Mouse (Mus musculus): ENCODE measurements at regions not wholly inside any gene's neighbourhood (a gene's known extent, or its start where the extent isn't known, plus 50 kb on each side); places are given as distances from the start of the nearest gene placed in this dataset.

GRCm38 (mm10) chr13:6461363-6461762, 86.6 kb upstream of the Pitrm1 start:
- H3K4me3 ChIP-seq (ENCODE audit: low read depth, low read length), result no peak overlapping the region
- H3K27ac ChIP-seq (ENCODE audit: insufficient read depth, low read depth, low read length), result no peak overlapping the region
- H3K27me3 ChIP-seq (ENCODE audit: control insufficient read depth, insufficient read depth, low read length), result no peaks in the 10 kb centered on the region
- no peaks in the 10 kb centered on the region for H3K4me1 ChIP-seq (ENCODE audit: control insufficient read depth, insufficient read depth, insufficient read length, low read length)
- TF ChIP-seq POLR2A (IDR thresholded peaks at IDR 0.05; ENCODE audit: low read depth, low read length), result no peak
- TF ChIP-seq CTCF (IDR thresholded peaks at IDR 0.05; ENCODE audit: extremely low read depth, insufficient read length, insufficient replicate concordance, low read depth, low read length), result no peak
- 73% methylated on average over 6 of the region's 6 CpGs for WGBS
- no peaks in the 10 kb centered on the region for H3K36me3 ChIP-seq (ENCODE audit: control insufficient read depth, insufficient read depth, low read length)

DNA sequence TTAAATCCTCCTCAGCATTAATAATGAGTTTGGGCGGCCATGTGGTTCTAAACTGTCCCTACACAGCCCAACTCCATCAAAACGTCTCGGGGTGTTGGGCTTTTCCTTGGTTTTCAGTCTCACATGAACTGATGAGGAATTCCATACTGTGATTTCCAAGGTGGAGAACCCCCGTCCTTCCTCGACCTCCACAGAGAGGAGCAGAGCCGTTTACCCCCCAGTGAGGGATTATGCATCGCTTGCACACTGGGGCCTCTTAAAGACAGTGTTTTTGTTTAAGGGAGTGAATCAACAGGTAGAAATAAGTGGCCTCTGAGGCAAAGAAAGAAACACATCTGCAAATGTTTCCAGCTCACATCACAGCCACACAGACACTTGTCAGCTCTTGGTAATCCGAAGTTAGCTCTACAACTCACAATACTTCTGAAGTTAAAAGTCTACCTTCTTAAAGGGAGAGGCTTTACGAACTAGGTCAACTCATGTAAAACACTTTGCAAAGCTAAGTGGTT, 82.0 kb upstream of the Pitrm1 start:
- Histone ChIP-seq H3K27me3 (ENCODE audit: control insufficient read depth, insufficient read depth, low read length) (no peaks in the 10 kb centered on the region), H3K4me3 (ENCODE audit: low read depth, low read length) (no peak overlapping the region), H3K27ac (ENCODE audit: insufficient read depth, low read depth, low read length) (no peak overlapping the region), H3K36me3 (ENCODE audit: control insufficient read depth, insufficient read depth, low read length) (no peaks in the 10 kb centered on the region), H3K4me1 (ENCODE audit: control insufficient read depth, insufficient read depth, insufficient read length, low read length) (no peaks in the 10 kb centered on the region)
- TF ChIP-seq POLR2A (IDR thresholded peaks at IDR 0.05; ENCODE audit: low read depth, low read length) (no peak), CTCF (IDR thresholded peaks at IDR 0.05; ENCODE audit: extremely low read depth, insufficient read length, insufficient replicate concordance, low read depth, low read length) (no peak)
- WGBS, result 55% methylated on average over 9 of the region's 9 CpGs

GRCm38 (mm10) chr13:6469446-6470227, 78.3 kb upstream of the Pitrm1 start:
- no peak overlapping the region for H3K27ac ChIP-seq (ENCODE audit: insufficient read depth, low read depth, low read length)
- no peaks in the 10 kb centered on the region for H3K27me3 ChIP-seq (ENCODE audit: control insufficient read depth, insufficient read depth, low read length)
- TF ChIP-seq CTCF (IDR thresholded peaks at IDR 0.05; ENCODE audit: extremely low read depth, insufficient read length, insufficient replicate concordance, low read depth, low read length) (peak; percentile 55; the same call in 1 of the 2 replicates), POLR2A (IDR thresholded peaks at IDR 0.05; ENCODE audit: low read depth, low read length) (no peak)
- WGBS, result 50% methylated on average over 11 of the region's 11 CpGs
- H3K4me3 ChIP-seq (ENCODE audit: low read depth, low read length), result no peak overlapping the region
- no peaks in the 10 kb centered on the region for H3K4me1 ChIP-seq (ENCODE audit: control insufficient read depth, insufficient read depth, insufficient read length, low read length)
- H3K36me3 ChIP-seq (ENCODE audit: control insufficient read depth, insufficient read depth, low read length), result no peaks in the 10 kb centered on the region

DNA sequence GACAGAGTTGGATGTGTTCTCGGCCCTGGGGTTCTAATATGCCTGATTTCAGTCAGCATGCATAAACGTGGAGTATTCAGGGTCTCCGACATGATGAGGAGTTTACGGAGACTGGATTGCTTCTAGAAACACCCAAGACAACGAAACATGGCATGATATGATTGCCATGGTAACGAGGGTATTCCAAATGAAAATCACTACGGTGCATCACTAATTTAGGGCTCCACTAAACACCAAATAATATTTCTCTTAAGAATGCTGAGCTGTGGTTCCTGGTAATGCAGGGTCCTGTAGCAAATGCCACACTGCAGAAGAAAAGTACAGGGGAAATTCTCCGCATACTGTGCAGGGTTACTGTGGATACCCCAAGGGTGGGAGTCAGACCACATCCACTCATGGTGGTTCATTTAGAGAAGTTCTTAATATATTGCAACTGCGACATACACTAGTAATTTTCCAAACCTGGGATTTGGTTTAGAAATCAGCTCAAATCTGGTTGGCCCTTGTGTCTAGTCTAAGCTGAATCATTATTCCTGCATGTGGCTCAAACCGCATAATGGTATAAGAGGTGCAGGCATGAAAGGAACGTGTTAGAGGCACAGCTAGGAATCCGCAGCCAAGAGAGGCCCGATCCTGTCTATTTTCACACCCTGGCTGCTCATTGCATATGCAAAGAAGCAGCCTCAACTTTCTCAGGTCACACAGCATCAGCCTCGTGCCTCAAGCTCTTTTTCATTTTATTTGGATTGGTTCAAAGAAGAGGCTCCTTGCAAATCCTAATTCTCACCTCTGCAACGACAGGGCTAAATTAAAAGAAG, 77.5 kb upstream of the Pitrm1 start:
- Histone ChIP-seq H3K27me3 (ENCODE audit: control insufficient read depth, insufficient read depth, low read length) (no peaks in the 10 kb centered on the region), H3K27ac (ENCODE audit: insufficient read depth, low read depth, low read length) (no peak overlapping the region), H3K4me3 (ENCODE audit: low read depth, low read length) (no peak overlapping the region), H3K4me1 (ENCODE audit: control insufficient read depth, insufficient read depth, insufficient read length, low read length) (no peaks in the 10 kb centered on the region), H3K36me3 (ENCODE audit: control insufficient read depth, insufficient read depth, low read length) (no peaks in the 10 kb centered on the region)
- no peak for TF ChIP-seq CTCF (IDR thresholded peaks at IDR 0.05; ENCODE audit: extremely low read depth, insufficient read length, insufficient replicate concordance, low read depth, low read length)
- no peak for TF ChIP-seq POLR2A (IDR thresholded peaks at IDR 0.05; ENCODE audit: low read depth, low read length)
- 84% methylated on average over 15 of the region's 15 CpGs for WGBS

DNA sequence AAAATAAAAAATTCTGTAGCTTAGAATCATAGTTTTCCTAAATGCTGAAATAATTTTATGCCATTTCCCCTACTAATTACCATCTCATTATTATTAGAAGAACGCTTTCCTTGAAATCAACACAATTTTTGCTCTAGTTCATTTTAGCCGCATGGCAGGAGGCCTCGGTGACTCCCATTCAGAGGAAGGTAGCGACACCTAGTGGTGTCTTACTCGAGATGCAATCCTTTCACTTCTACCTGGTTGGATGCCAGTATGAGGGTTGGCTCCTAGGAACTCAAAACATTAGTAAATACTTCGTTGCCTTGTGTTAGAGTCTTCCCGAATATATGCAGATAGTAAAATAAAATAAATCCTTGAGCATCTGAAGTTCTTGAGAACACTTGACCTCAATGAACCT, 76.3 kb upstream of the Pitrm1 start:
- Histone ChIP-seq H3K4me1 (ENCODE audit: control insufficient read depth, insufficient read depth, insufficient read length, low read length) (no peaks in the 10 kb centered on the region), H3K4me3 (ENCODE audit: low read depth, low read length) (no peak overlapping the region), H3K36me3 (ENCODE audit: control insufficient read depth, insufficient read depth, low read length) (no peaks in the 10 kb centered on the region), H3K27me3 (ENCODE audit: control insufficient read depth, insufficient read depth, low read length) (no peaks in the 10 kb centered on the region), H3K27ac (ENCODE audit: insufficient read depth, low read depth, low read length) (no peak overlapping the region)
- no peak for TF ChIP-seq POLR2A (IDR thresholded peaks at IDR 0.05; ENCODE audit: low read depth, low read length)
- peak; percentile 89; the same call in 1 of the 2 replicates for TF ChIP-seq CTCF (IDR thresholded peaks at IDR 0.05; ENCODE audit: extremely low read depth, insufficient read length, insufficient replicate concordance, low read depth, low read length)
- WGBS, result 6% methylated on average over 7 of the region's 7 CpGs

GRCm38 (mm10) chr13:6473401-6474190, 74.4 kb upstream of the Pitrm1 start:
- WGBS, result 75% methylated on average over 12 of the region's 12 CpGs
- Histone ChIP-seq H3K27me3 (ENCODE audit: control insufficient read depth, insufficient read depth, low read length) (no peaks in the 10 kb centered on the region), H3K4me1 (ENCODE audit: control insufficient read depth, insufficient read depth, insufficient read length, low read length) (no peaks in the 10 kb centered on the region), H3K4me3 (ENCODE audit: low read depth, low read length) (no peak overlapping the region), H3K27ac (ENCODE audit: insufficient read depth, low read depth, low read length) (no peak overlapping the region), H3K36me3 (ENCODE audit: control insufficient read depth, insufficient read depth, low read length) (no peaks in the 10 kb centered on the region)
- TF ChIP-seq CTCF (IDR thresholded peaks at IDR 0.05; ENCODE audit: extremely low read depth, insufficient read length, insufficient replicate concordance, low read depth, low read length) (no peak), POLR2A (IDR thresholded peaks at IDR 0.05; ENCODE audit: low read depth, low read length) (no peak)
